Mouse (Mus musculus) monocyte, adult 5-6 weeks (primary cell): ENCODE measurements around the gene Susd3. TPM values are rescaled to one million over a fixed set of nuclear protein-coding genes. Genes with fewer than 3 reads are reported as not detected.
A peak's percentile ranks its signal among the peaks of the same experiment; 100 is the strongest.

Experiments
- ATAC-seq: fragments of 153-309, 156-312 bp; replicated peaks from 2 replicates; pipeline ENCODE4 v1.8.0; 2017; ENCODE audit warnings: mild to moderate bottlenecking; ENCODE audit not compliant: low TSS enrichment, insufficient number of reproducible peaks, severe bottlenecking, poor library complexity, low FRiP score
- total RNA-seq: library from RNA; stranded (forward); fragments of 200-1000, 200-491, 200-594 nt; gene quantifications from 3 replicates; pipeline ENCODE4 v1.2.3, GENCODE M21; 2017

Susd3 gene
- total RNA-seq, 1 experiment from 2014 or later = 95.2 TPM

DNA sequence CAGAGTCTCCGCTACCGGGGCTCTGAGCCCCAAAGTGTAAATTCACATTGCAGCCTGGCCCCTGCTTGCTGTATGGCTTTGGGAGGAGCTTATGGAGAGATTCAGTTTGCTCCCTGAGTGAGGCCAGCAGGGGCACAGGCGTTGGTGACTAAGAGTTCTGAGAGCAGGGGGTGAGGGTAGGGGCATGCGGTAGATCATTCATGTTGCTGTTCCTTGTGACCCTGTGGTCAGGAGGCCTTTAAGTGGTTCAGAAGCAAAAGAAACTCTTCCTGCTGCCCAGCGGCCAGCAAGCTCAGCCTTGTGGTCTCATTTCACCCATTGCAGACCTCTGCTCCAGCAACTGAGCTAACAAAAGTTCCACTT lies 56.9 kb downstream of the Susd3 start:
- no peak for ATAC-seq

DNA sequence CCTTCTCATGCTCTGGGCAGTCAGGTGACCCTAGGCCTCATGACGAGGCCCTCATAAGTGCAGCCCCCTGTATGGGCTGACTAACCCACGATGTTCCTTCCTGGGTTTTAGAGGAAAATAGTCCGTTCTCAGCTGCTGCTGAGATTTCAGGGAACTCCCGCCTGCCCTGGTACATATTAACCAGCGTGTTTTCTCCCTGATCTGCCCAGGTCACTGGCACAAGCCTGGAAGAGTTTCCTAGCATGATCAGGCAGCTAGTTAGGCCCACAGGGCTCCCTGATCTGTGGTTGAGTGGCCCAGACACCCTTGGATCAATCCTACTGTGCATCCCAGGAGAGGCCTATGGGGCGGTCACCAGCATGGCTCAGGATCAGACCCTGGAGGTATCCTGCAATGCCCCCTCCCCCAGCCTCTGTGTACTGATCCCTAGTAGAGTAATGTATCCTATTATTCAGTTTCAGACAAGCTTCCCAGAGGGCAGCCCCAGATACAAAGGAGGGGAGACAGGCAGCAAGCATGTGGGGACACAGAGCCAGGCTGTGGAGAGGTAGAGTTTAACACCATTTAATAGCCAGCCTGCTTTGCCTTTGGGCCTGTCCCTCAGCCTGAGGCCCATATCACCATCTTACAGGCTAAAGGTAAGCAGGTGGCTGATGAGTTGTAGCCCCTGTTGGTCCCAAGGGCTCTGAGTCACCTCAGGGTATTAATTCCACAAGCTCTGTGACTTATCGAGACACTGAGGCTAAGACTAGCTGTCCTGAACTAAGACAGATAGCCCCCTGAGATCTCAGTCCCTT lies 57.4 kb downstream of the Susd3 start:
- no peak for ATAC-seq

DNA sequence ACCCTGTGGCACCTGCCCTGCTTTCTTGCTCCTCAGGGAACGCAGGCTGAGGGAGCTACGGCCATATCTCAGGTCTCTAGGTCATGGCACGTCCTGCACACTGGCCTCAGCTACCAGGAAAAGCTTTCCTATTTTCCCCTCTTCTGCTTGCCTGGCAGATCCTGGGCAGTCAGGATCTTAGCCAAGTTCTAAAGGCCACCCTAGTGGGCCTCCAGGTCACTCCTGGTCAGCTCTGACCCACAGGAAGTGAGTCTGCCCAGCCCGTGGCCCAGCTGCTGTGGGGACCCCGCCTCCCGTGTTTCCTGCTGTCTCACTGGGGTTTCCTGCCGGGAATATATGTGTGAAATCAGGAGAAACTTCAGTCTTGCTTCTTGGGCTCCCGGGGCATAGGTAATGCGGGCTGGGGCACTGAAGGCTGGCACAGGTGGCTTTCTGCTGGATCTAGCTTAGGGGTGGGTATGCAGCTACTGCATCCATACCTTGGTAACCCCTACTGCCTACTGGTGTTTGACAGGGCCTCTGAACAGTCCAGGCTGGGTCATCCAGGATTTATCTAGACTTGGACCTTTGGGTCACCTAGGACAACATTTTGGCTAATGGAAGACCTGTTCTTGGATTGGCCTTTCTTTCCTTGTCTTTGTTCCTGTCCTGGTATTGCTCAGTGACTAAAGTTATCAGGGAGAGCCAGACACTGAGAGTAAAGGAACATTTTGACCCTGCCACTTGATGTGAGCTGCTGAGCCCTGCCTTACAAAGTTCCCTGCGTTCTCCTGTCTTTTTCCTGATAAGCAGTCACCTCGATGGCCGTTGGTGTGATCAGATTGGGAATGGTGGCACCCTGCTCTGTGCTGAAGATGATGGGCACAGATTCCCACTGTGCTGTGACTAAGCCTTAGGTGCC lies 58.3 kb downstream of the Susd3 start:
- ATAC-seq = no peak

DNA sequence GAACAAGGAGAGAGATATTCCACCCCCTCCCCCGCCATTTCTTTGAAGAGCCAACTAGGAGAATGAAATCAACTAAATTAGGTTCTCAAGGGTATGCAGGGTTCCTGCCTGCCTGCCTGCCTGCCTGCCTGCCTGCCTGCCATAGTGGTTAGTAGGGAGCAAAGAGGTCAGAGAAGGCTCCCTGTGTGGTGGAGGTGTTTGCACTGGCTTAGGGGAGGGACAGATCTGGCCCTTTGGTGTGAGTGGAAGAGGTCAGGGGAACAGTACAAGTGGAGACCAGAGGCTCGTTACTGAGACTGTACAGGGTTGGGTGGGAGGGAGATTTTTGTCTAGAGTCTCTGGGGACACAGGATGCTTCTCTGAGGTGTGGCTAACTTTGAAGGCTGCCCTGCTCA lies 59.5 kb downstream of the Susd3 start:
- ATAC-seq = no peak

DNA sequence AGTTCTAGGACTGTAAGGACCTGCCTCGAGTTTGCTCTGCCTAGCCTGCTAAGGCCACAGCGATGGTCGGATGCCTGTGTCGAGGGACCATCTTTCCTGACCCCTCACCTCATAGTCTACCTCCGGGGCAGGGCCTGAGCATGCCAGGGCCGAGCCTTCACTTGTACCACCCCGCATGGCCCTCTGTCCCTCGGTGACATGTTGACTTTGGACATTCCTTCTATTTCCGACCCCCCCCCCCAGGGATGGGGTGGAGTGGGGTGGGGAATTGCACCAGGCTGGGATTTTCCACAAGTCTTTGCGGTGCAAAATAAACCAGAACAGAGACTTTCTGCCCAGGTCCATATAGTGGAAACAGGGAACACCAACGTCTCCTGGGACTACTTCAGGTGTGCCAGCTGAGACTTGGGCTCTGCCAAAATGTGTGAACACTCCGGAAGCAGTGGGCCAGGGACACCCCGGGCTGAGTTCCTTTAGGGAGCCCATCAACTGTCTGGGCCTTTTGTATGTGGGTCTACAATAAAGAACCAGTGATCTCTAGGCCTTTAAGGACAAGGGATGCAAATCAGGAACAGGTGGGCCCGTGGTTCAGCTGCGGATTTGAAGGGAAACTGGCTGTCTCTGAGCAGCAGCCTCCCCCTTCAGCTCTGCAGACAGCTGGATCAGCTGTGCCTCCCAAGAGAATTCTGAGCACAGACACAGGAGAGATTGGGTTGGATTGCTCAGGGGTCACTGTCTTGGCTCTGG lies 60.1 kb downstream of the Susd3 start:
- ATAC-seq = no peak

DNA sequence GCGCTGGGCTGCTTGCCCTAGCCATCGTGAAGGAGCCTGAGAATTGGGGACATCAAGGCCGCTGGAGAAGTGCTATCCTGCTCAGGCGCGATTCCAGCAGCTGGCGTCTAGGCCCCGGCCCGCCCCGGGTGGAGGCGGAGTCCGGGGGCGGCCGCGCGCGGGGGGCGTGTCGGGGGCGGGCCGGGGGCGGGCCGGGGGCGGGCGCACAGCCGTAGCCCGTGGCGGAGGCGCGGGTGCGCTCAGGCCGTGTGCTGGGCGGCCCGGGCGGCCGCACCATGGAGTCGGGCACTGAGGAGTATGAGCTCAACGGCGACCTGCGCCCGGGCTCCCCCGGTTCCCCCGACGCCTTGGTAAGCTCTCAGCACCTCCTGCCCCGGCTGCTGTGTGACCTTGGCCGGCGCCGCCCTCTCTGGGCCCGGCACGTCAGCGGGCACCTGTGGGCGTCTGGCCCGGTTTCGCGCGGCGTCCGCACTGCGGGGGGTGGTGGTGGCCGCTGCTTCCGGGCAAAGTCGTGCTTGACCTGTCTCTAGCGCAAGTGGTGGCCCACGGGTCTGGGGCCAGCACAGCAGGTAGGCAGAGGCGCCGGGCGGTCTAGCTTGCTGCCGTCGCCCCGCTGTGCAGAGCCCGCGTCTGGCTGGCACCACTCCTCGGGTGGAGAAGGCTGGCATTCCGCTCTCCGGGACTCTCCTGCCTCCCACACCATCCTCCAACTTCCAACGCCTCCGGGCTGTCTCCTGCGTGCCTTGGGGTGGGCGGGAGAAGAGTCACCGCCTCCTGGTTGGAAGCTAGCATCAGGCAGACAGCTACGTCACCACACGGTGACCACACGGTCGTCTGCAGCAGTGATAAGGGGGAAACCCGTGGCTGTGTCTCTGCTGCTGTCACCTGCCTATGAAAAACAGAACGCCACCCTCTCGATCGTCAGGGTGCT lies 61.0 kb downstream of the Susd3 start, which contains the start of gene Ninj1:
Gene Ninj1 (plus strand): TSS at position 198 of the 931 bp plus-strand sequence.
- ATAC-seq = peak; percentile 77

DNA sequence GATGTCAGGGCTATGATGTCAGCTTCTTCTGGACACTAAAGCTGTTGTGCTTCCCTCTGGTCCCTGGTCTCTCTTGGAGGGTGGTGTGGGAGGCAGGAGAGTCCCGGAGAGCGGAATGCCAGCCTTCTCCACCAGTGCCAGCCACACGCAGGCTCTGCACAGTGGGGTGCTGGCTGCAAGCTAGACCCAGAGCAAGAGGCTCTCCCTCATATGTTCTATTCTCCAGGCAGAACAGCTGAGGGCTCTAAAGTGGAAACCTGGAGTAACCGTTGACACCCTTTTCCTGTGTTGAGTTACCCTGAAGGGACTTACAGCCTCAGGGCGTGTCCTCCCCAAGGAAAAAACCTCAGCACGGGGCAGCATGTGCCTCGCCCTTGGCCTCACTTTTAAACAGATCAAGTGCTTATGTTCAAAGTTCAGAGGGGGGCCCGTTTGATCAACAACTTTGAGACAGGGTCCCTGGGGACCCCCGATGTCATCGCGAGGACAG lies 61.7 kb downstream of the Susd3 start:
- ATAC-seq = no peak

DNA sequence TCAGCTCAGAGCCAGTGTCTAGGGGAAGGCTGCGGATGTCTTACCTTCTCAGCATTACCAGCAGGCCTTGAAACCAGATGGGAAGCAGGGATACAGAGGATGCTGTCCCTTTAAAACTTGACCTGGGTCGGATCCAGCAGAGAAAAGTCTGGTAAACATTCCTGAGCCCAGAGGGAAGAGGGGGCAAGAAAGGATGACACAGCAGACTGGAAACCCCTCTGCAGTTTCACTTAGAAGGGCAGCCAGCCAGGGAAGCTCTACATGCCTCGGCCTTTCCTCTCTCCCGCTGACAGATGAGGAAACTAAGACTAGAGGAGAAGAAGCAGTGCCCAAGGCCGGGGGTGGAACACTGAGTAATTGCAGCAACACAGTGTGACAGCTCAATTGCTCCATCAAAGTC lies 64.9 kb downstream of the Susd3 start:
- ATAC-seq = no peak

DNA sequence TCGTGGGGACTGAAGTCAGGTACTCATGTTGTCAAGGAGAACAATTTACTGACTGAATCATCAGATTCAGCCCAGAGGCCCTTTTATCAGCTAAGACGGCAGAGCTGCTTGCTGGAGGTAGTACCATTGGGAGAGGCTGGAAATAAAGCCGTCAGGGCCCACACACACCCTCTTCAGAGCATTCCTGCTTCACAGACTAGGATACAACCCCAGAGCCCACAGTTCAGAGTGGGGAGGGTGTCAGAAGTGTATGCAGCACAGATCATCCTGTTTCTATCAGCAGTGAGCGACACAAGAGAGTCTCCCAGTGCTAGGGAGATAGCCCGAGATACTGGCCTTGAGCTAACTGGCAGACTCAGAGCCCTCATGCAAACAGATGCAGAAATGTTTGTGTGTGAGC lies 65.3 kb downstream of the Susd3 start:
- no peak for ATAC-seq

DNA sequence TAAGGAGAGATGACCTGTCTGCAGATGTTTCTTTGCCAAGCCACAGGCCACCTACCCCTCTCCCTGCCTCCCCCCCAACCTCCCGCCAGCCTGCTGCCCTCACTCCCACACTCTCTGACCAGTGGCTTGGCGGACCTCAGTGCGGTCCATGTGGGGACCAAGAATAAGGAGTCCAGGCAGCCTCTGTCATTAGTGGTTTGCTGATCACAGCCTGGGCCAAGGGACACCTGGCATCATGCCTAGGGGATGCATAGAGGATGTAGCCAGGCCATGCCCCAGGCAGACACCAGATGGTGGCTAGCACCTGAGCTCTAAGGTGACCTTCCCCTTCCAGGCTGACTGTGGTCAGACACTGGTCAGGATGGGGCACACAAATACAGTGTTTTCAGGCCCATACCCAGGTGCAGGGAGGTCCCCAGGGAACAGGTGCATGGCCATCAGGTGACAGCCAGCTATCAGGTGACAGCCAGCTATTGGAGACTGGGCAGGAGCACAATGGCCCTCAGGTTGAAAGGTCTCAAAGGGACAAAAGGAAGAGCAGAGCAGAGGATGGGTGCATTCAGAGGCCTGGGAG lies 67.0 kb downstream of the Susd3 start:
- no peak for ATAC-seq

DNA sequence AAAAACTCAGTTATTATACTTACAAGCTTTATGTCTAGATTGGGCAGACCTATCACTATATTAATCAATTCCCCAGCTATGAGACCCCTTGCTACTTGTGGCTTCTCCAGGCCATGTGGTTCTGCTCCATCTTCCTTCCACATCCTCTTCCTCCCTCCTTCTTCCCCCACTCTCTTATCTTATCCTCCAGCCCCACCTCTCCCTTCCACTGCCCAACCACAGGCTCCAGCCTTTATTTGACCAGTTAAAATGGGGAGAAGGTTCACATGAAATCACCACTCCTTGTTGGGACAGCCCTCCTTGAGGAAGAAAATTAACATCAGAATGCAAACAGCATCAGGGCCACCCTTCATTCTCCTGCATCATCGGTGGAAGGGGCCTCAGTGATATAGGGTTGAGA lies 67.8 kb downstream of the Susd3 start:
- no peak for ATAC-seq

Other genes with a start within 250 kb of the Susd3 start
- not detected in 3 replicates for gene Wnk2, start 100.7 kb downstream of the Susd3 start, total RNA-seq
- 24.6 to 59.1 TPM (median 55.8 TPM) in 3 replicates for gene Ninj1, start 61.2 kb downstream of the Susd3 start, total RNA-seq
- 27.8 to 56.1 TPM (median 45.9 TPM) in 3 replicates for gene Card19, start 32.7 kb downstream of the Susd3 start, total RNA-seq
- 43.6 to 60.8 TPM (median 44.6 TPM) in 3 replicates for gene Fgd3, start 71.6 kb upstream of the Susd3 start, total RNA-seq
- 24.4 to 44.2 TPM (median 31.3 TPM) in 3 replicates for gene Bicd2, start 92.9 kb upstream of the Susd3 start, total RNA-seq
- 5.0 to 8.4 TPM (median 7.5 TPM) in 3 replicates for gene Ippk, start 172.5 kb upstream of the Susd3 start, total RNA-seq
- gene Tes3-ps, start 244.6 kb upstream of the Susd3 start, total RNA-seq = 1.9 to 2.1 TPM (median 2.0 TPM) in 3 replicates